Mouse (Mus musculus): ENCODE results near the gene Psg19.
"Not testable (repeated sequence)": the region's sequence is repeated elsewhere in the genome, so short reads cannot be mapped to it uniquely, and the experiment has no call there.

DNA sequence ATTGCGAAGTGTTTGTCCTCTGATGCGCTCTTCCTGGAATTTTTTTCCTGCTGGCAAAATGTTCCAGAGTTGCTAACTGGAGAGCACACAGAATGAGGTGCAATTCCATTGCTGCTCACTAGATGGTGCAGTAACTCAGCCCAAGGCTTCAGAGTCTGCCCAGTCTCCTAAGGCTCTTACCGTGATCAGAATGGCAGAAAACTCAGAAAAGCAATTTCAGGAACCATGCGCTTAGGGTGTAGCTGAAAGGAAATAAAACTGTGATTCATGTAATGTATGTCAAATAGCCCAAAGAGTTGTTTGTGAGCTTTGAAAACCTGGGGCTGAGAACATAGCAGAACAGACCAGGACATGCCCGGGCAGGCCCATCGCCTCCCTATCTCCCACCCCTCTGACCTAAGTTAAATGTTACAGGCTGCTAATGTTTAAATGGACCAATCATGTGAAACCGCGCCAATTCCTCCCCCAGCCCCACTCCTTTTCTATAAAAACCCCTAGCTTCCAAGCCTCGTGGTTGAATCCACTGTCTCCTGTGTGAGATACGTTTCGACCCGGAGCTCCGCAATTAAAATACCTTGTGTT lies 48.3 kb downstream of the Psg19 start:
- TF ChIP-seq CTCF (IDR thresholded peaks at IDR 0.05; ENCODE audit: control insufficient read depth, insufficient read depth, low read length) = peak; percentile 53
- not testable (repeated sequence) for TF ChIP-seq POLR2A (IDR thresholded peaks at IDR 0.05; ENCODE audit: borderline replicate concordance, control insufficient read depth, low read depth, low read length)

Measured in bone marrow, adult 2 months (tissue).